Mouse (Mus musculus): ENCODE measurements around the gene Zbtb16. TPM values are rescaled to one million over a fixed set of nuclear protein-coding genes. Genes with fewer than 3 reads are reported as not detected.

Gene Zbtb16
- total and polyA plus RNA-seq, 3 experiments = 0.34 to 3.0 (median 0.90) TPM

DNA sequence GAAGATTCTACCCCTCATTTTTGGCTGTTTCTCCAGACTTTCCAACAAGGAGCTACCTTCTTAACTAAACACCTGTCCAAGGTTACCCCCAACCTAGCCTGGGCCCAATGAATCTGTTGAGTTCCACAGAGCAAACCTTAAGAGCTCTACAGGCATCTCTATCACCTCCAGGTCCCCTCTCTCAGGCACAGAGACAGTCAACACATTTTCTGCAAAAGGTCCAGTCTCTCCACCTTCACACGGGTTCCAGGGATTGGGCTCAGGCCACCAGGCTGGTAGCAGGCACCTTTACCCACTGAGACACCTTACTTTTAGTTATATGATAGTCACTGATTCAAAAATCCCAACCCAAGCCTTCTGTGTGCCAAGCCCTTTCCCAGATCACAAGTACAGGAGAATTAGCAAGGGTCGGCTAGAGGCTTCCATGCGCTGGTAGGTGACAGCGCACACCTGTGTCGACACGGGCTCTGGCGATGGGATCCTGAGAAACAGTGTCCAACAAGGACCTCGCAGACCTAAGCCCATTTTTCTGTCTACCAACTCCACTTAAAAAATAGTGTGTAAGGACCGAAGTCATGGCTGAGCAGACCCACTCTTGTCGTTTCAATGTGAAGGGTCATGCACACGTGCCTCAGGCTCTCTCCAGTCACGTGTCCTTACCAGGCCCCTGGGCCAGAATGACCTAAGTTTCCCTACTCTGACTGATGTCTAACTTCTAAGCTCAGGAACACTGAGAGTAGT lies 101.1 kb downstream of the Zbtb16 start:
- Histone ChIP-seq H3K36me3 (replicated peaks in 1 of 2; ENCODE audit: control insufficient read depth in 1 of 2, insufficient read depth in 1 of 2, low read length in 1 of 2) (no peaks in the 10 kb centered on the region), H3K4me2 (ENCODE audit: insufficient read depth, low read depth, poor library complexity, severe bottlenecking) (no peak overlapping the region)

GRCm38 (mm10) chr9:48733817-48734544 lies 102.0 kb downstream of the Zbtb16 start:
- no peak for DNase-seq (ENCODE audit: extremely low read depth)

More for the DNA sequence above, 101.1 kb downstream of the Zbtb16 start:
- Histone ChIP-seq H3K9ac (ENCODE audit: insufficient read depth, low read depth) (no peak overlapping the region), H3K4me1 (ENCODE audit: control insufficient read depth in 1 of 2, insufficient read depth in 2 of 2) (peaks cover 0 to 13% of the 10 kb centered on the region in 2 experiments; a peak in 2 of 4 replicates), H3K27ac (ENCODE audit: insufficient read depth, low read depth) (no peak overlapping the region), H3K9me3 (replicated peaks; ENCODE audit: low read length) (no peaks in the 10 kb centered on the region), H3K27me3 (replicated peaks) (no peaks in the 10 kb centered on the region), H3K4me3 (replicated peaks in 1 of 3; ENCODE audit: low read depth in 2 of 3, low read length in 2 of 3, poor library complexity in 1 of 3) (no peak overlapping the region), H3K79me2 (replicated peaks; ENCODE audit: control insufficient read depth, extremely low read depth, insufficient read depth, poor library complexity, severe bottlenecking) (no peaks in the 10 kb centered on the region)
- in situ Hi-C loops (cut with MboI; ENCODE audit: low pct_ligation_motif_present, low pct_unique_long_range_greater_than_20kb, low sequenced_read_pairs) = no loop called here
- dilution Hi-C loops (cut with MboI; ENCODE audit: extremely low pct_ligation_motif_present, extremely low pct_unique_long_range_greater_than_20kb, low sequenced_read_pairs) = no loop called here
- no peak for DNase-seq (ENCODE audit: extremely low read depth)
- TF ChIP-seq TCF12 (IDR thresholded peaks at IDR 0.05; ENCODE audit: low read depth, low read length) = no peak
- no peak for TF ChIP-seq RCOR1 (conservative IDR thresholded peaks at IDR 0.05; ENCODE audit: low read depth, low read length)
- TF ChIP-seq PAX5 (IDR thresholded peaks at IDR 0.05; ENCODE audit: low read length) = no peak
- TF ChIP-seq MAX (IDR thresholded peaks at IDR 0.05; ENCODE audit: low read length) = no peak
- TF ChIP-seq EP300 (IDR thresholded peaks at IDR 0.05; ENCODE audit: low read length) = no peak

GRCm38 (mm10) chr9:48733083-48733482 lies 102.9 kb downstream of the Zbtb16 start:
- in situ Hi-C loops (cut with MboI; ENCODE audit: low pct_ligation_motif_present, low pct_unique_long_range_greater_than_20kb, low sequenced_read_pairs) = no loop called here
- Histone ChIP-seq H3K79me2 (replicated peaks; ENCODE audit: control insufficient read depth, extremely low read depth, insufficient read depth, poor library complexity, severe bottlenecking) (no peaks in the 10 kb centered on the region), H3K4me2 (ENCODE audit: insufficient read depth, low read depth, poor library complexity, severe bottlenecking) (no peak overlapping the region), H3K9ac (ENCODE audit: insufficient read depth, low read depth) (no peak overlapping the region), H3K27ac (ENCODE audit: insufficient read depth, low read depth) (no peak overlapping the region), H3K36me3 (replicated peaks in 1 of 2; ENCODE audit: control insufficient read depth in 1 of 2, insufficient read depth in 1 of 2, low read length in 1 of 2) (no peaks in the 10 kb centered on the region), H3K9me3 (replicated peaks; ENCODE audit: low read length) (no peaks in the 10 kb centered on the region), H3K4me1 (ENCODE audit: control insufficient read depth in 1 of 2, insufficient read depth in 2 of 2) (no peaks in the 10 kb centered on the region), H3K27me3 (replicated peaks) (no peaks in the 10 kb centered on the region), H3K4me3 (replicated peaks in 1 of 3; ENCODE audit: low read depth in 2 of 3, low read length in 2 of 3, poor library complexity in 1 of 3) (no peak overlapping the region)
- DNase-seq (ENCODE audit: extremely low read depth) = no peak
- dilution Hi-C loops (cut with MboI; ENCODE audit: extremely low pct_ligation_motif_present, extremely low pct_unique_long_range_greater_than_20kb, low sequenced_read_pairs) = no loop called here
- no peak for TF ChIP-seq MAX (IDR thresholded peaks at IDR 0.05; ENCODE audit: low read length)
- TF ChIP-seq MYC (IDR thresholded peaks at IDR 0.05; ENCODE audit: low read depth, low read length) = no peak
- TF ChIP-seq POLR2A (IDR thresholded peaks at IDR 0.05; ENCODE audit: low read depth, low read length) = no peak
- TF ChIP-seq SIN3A (IDR thresholded peaks at IDR 0.05; ENCODE audit: low read length) = no peak
- no peak for TF ChIP-seq CHD1 (IDR thresholded peaks at IDR 0.05; ENCODE audit: low read depth, low read length)
- TF ChIP-seq NELFE (IDR thresholded peaks at IDR 0.05; ENCODE audit: low read depth, low read length) = no peak
- TF ChIP-seq TCF12 (IDR thresholded peaks at IDR 0.05; ENCODE audit: low read depth, low read length) = no peak
- no peak for TF ChIP-seq KAT2A (IDR thresholded peaks at IDR 0.05; ENCODE audit: insufficient replicate concordance, low read length)
- TF ChIP-seq RCOR1 (conservative IDR thresholded peaks at IDR 0.05; ENCODE audit: low read depth, low read length) = no peak
- no peak for TF ChIP-seq ZNF384 (IDR thresholded peaks at IDR 0.05; ENCODE audit: low read depth, low read length)
- no peak for TF ChIP-seq BHLHE40 (IDR thresholded peaks at IDR 0.05; ENCODE audit: low read depth, low read length)
- TF ChIP-seq NRF1 (IDR thresholded peaks at IDR 0.05; ENCODE audit: low read depth, low read length) = no peak
- TF ChIP-seq ELF1 (IDR thresholded peaks at IDR 0.05; ENCODE audit: low read depth, low read length) = no peak

More at GRCm38 (mm10) chr9:48733817-48734544, 102.0 kb downstream of the Zbtb16 start:
- H3K4me2 ChIP-seq (ENCODE audit: insufficient read depth, low read depth, poor library complexity, severe bottlenecking) = no peak overlapping the region
- in situ Hi-C loops (cut with MboI; ENCODE audit: low pct_ligation_motif_present, low pct_unique_long_range_greater_than_20kb, low sequenced_read_pairs) = no loop called here
- no peaks in the 10 kb centered on the region for H3K36me3 ChIP-seq (replicated peaks in 1 of 2; ENCODE audit: control insufficient read depth in 1 of 2, insufficient read depth in 1 of 2, low read length in 1 of 2)
- no peaks in the 10 kb centered on the region for H3K9me3 ChIP-seq (replicated peaks; ENCODE audit: low read length)
- TF ChIP-seq MYC (IDR thresholded peaks at IDR 0.05; ENCODE audit: low read depth, low read length) = no peak
- TF ChIP-seq ZNF384 (IDR thresholded peaks at IDR 0.05; ENCODE audit: low read depth, low read length) = no peak
- TF ChIP-seq ETS1 (conservative IDR thresholded peaks at IDR 0.05; ENCODE audit: low read depth, low read length) = no peak
- no peak for TF ChIP-seq SMC3 (IDR thresholded peaks at IDR 0.05; ENCODE audit: low read depth, low read length)
- TF ChIP-seq POLR2AphosphoS2 (IDR thresholded peaks at IDR 0.05; ENCODE audit: low read depth, low read length) = no peak
- no peaks in the 10 kb centered on the region for H3K79me2 ChIP-seq (replicated peaks; ENCODE audit: control insufficient read depth, extremely low read depth, insufficient read depth, poor library complexity, severe bottlenecking)
- H3K4me1 ChIP-seq (ENCODE audit: control insufficient read depth in 1 of 2, insufficient read depth in 2 of 2) = peaks cover 0 to 7% of the 10 kb centered on the region in 2 experiments; a peak in 1 of 4 replicates
- no peak overlapping the region for H3K27ac ChIP-seq (ENCODE audit: insufficient read depth, low read depth)
- H3K27me3 ChIP-seq (replicated peaks) = no peaks in the 10 kb centered on the region
- no peak overlapping the region for H3K4me3 ChIP-seq (replicated peaks in 1 of 3; ENCODE audit: low read depth in 2 of 3, low read length in 2 of 3, poor library complexity in 1 of 3)
- dilution Hi-C loops (cut with MboI; ENCODE audit: extremely low pct_ligation_motif_present, extremely low pct_unique_long_range_greater_than_20kb, low sequenced_read_pairs) = no loop called here
- H3K9ac ChIP-seq (ENCODE audit: insufficient read depth, low read depth) = no peak overlapping the region
